Mouse (Mus musculus) forebrain, embryonic 14.5 days (tissue): ENCODE results near the gene Avpi1. TPM values are rescaled to one million over a fixed set of nuclear protein-coding genes. Genes with fewer than 3 reads are reported as not detected.

ENCODE experiments used
- ATAC-seq: fragments of 200-750 bp; cut with Nextera tagmentation; 2 replicates; pipeline ENCODE4 v1.8.0; 2017; ENCODE audit warnings: mild to moderate bottlenecking, moderate library complexity
- DNase-seq: peaks from one replicate; pipeline ENCODE4 v3.0.0-alpha.2; 2015; ENCODE audit warnings: low spot score
- H3K27ac ChIP-seq: fragments of 300-500 bp; sonication (generic); 2 replicates; pipeline ENCODE4 v1.5.1; 2014; ENCODE audit warnings: low read depth, mild to moderate bottlenecking, control low read depth, low read length, moderate library complexity
- H3K27me3 ChIP-seq: fragments of 300-500 bp; sonication (generic); replicated peaks from 2 replicates; pipeline ENCODE4 v1.6.1; 2014; ENCODE audit warnings: low read length, control low read depth, mixed read lengths; ENCODE audit not compliant: control insufficient read depth, insufficient read depth
- H3K36me3 ChIP-seq: fragments of 300-500 bp; sonication (generic); 2 replicates; pipeline ENCODE4 v1.6.1; 2014; ENCODE audit warnings: low read length, control low read depth; ENCODE audit not compliant: control insufficient read depth, insufficient read depth
- H3K4me1 ChIP-seq: fragments of 300-500 bp; sonication (generic); 2 replicates; pipeline ENCODE4 v1.6.1; 2014; ENCODE audit warnings: antibody characterized with exemption, low read length, control low read depth; ENCODE audit not compliant: control insufficient read depth, insufficient read depth
- H3K4me2 ChIP-seq: fragments of 300-500 bp; sonication (generic); 2 replicates; pipeline ENCODE4 v1.6.1; 2014; ENCODE audit warnings: mild to moderate bottlenecking, control low read depth, low read length
- H3K4me3 ChIP-seq: fragments of 300-500 bp; sonication (generic); 2 replicates; pipeline ENCODE4 v1.5.1; 2014; ENCODE audit warnings: low read depth, low read length, control low read depth
- H3K9ac ChIP-seq: fragments of 300-500 bp; sonication (generic); 2 replicates; pipeline ENCODE4 v1.6.1; 2014; ENCODE audit warnings: mild to moderate bottlenecking, low read length, control low read depth, moderate library complexity
- H3K9me3 ChIP-seq: fragments of 300-500 bp; sonication (generic); replicated peaks from 2 replicates; pipeline ENCODE4 v1.6.1; 2016; ENCODE audit warnings: low read length, control low read depth, mixed read lengths; ENCODE audit not compliant: control insufficient read depth
- WGBS: fragments of 180-500 bp; shearing (Covaris S2); extraction: QIAGEN DNeasy Blood & Tissue Kit; methylation state at CpG from one replicate; pipeline ENCODE4 v1.1.7; 2014; 5-methylcytosine and 5-hydroxymethylcytosine counted together
- polyA plus RNA-seq: library from polyadenylated mRNA; unstranded; fragments of >200 nt; fragmentation: Nextera tagmentation; extraction: Ambion mirVana; gene quantifications from 2 replicates; pipeline ENCODE4 v1.2.1, GENCODE M21; 2014

Gene Avpi1
- polyA plus RNA-seq, 1 experiment from 2014 or later: 13.0 TPM

DNA sequence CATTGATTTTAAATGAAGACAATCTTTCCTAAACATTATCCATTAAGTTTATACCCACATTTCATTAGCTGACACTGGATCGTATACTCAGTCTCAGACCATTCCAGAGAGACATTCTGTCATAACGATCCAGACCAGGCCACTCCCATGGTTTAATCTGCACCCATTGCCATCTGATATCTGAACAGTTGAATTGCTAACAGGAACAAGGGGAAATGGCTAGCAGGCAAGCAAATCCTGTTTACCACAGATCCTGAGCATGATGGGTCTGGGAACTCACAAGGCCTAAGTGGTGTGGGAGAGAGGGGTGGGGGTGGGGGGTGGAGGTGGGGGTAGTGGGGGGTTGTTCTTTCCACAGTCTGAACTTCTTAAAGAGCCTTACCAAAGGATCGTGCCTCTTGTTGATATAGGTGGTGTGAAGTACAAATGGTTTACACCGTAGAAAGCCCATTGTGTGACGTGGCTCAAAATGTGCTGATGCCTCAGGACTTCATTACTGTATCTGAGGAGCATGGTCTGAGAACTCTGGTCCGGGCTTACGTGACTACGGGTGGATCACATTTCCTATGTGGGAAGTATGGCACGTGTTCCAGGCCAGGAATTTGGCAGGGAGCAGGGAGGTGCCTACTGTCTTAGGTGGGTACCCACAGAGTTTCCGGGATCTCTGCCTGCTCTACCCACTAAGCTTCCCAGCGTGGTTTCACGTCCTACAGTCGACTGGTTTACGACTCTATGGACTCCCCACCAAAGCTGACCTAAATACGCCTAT lies 9.8 kb upstream of the Avpi1 start:
- Histone ChIP-seq H3K4me1 (no peaks in the 10 kb centered on the region), H3K9ac (no peak overlapping the region), H3K27me3 (no peaks in the 10 kb centered on the region), H3K4me2 (no peak overlapping the region), H3K4me3 (no peak overlapping the region), H3K9me3 (no peaks in the 10 kb centered on the region), H3K36me3 (no peaks in the 10 kb centered on the region), H3K27ac (no peak overlapping the region)
- WGBS: 89% methylated on average over 15 of the region's 15 CpGs
- ATAC-seq (no peak), DNase-seq (no peak)

DNA sequence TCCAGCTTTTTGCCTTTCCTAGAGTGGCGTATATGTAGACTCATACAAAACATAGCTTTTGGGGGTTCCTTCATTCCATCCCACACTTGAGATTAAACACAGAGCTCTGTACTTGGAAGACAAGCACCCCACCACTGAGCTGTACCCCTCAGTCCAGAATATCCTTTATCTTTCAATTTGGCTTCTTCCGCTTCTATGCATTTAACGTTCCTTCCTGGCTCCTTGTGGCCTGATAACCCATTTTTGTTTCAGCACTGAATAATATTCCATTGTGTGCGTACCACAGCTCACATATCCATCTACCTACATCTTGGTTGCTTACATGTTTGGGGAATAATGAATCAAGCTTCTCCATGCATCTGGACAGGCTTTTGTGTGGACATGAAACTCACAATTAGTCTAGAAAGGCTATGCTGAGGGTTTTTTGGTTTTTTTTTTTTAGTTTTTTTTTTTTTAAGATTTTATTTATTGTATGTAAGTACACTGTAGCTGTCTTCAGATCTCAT lies 8.4 kb upstream of the Avpi1 start:
- H3K4me1 ChIP-seq: no peaks in the 10 kb centered on the region
- DNase-seq (no peak), ATAC-seq (no peak)
- H3K27me3 ChIP-seq: no peaks in the 10 kb centered on the region
- H3K9me3 ChIP-seq: no peaks in the 10 kb centered on the region
- WGBS: 93% methylated on average over 4 of the region's 4 CpGs
- no peak overlapping the region for H3K4me2 ChIP-seq
- H3K27ac ChIP-seq: no peak overlapping the region
- no peak overlapping the region for H3K9ac ChIP-seq
- H3K4me3 ChIP-seq: no peak overlapping the region
- no peaks in the 10 kb centered on the region for H3K36me3 ChIP-seq

DNA sequence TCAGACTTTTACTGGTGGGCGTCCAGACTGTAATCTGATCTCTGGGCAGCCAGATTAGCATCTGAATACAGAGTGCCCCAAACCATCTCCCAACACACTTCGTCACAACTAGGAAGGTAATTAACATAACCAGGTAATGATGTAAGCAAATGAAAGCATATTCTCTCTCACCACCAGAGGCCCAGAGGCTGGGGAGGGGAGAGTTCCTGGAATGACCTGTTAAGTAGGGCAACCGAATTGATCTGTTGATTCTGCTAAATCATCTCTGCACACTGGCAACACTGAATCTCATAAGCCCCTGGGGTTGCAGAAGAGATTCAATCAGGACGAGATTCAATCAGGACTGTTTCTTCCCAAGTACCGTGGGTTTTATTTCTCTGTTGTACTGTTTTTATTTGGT lies 7.3 kb upstream of the Avpi1 start:
- Histone ChIP-seq H3K9me3 (no peaks in the 10 kb centered on the region), H3K36me3 (no peaks in the 10 kb centered on the region), H3K27me3 (no peaks in the 10 kb centered on the region), H3K4me1 (no peaks in the 10 kb centered on the region), H3K27ac (no peak overlapping the region), H3K4me3 (no peak overlapping the region), H3K4me2 (no peak overlapping the region), H3K9ac (no peak overlapping the region)
- no peak for DNase-seq
- 12% methylated on average over 5 of the region's 5 CpGs for WGBS
- no peak for ATAC-seq

DNA sequence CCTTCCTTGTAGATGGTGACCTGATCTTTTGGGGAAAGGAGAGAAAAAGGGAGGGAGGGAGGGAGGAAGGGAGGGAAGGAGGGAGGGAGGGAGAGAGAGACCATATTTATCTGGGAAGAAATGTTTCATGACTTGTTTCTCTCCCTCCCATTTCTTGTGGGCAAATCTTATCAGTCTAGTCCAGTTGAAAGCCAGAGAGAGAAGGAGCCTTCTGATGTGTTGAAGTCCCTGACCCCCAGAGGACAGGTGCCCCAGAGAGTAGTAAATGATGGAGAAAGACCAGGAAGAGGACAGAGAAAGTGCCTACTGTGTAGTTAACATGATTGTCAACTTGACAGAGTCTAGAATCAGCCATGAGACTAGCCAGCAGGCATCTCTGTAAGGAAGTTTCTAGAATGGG lies 6.2 kb upstream of the Avpi1 start:
- Histone ChIP-seq H3K27ac (no peak overlapping the region), H3K36me3 (no peaks in the 10 kb centered on the region), H3K4me1 (no peaks in the 10 kb centered on the region), H3K27me3 (no peaks in the 10 kb centered on the region), H3K4me3 (no peak overlapping the region), H3K4me2 (no peak overlapping the region), H3K9ac (no peak overlapping the region), H3K9me3 (no peaks in the 10 kb centered on the region)
- DNase-seq (no peak), ATAC-seq (no peak)

DNA sequence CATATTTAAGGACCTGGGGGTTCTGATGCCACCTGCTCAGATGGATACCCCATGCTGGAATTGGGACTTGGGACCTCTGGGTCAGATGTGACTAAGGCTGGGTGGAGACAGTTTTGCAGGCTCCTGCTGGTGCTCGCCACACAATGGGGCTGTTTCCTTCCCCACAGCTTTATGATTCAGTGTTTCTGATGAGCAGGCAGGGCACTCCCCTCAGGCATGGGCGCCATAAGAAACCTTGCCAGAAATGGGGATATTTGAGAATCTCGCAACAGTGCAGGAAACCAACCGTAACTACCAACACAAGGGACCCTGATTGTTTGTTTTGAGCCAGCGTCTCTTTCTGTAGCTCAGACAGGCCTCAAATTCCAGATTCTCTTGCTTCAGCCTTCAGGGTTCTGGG lies 2.2 kb upstream of the Avpi1 start:
- no peaks in the 10 kb centered on the region for H3K9me3 ChIP-seq

DNA sequence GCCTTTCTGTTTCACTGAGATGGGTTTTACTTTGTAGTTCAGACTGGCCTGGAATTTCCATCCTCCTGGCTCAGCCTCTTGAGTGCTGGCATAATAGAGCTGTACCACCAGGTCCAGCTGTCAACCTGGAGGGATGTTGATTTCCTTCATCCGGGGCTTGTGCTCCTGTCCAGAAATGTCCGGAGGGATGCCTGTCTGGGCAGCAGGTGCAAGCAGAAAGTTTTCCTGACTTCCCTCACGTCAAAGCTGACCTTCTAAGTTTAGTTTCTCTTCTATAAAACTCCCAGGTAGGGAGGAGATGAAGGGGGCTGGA lies 1.4 kb upstream of the Avpi1 start:
- Histone ChIP-seq H3K36me3 (peaks cover under 1% of the 10 kb centered on the region; the same call in 1 of the 2 replicates), H3K4me2 (no peak overlapping the region), H3K4me3 (no peak overlapping the region), H3K27ac (peak overlapping the region; percentile 31; the same call in 1 of the 2 replicates), H3K27me3 (no peaks in the 10 kb centered on the region), H3K4me1 (no peaks in the 10 kb centered on the region), H3K9me3 (no peaks in the 10 kb centered on the region), H3K9ac (no peak overlapping the region)
- DNase-seq: no peak
- ATAC-seq: no peak
- WGBS: 61% methylated on average over 3 of the region's 3 CpGs

More for the DNA sequence above, 2.2 kb upstream of the Avpi1 start:
- no peaks in the 10 kb centered on the region for H3K4me1 ChIP-seq
- H3K4me2 ChIP-seq: no peak overlapping the region
- no peak overlapping the region for H3K4me3 ChIP-seq
- no peak for DNase-seq
- no peak for ATAC-seq
- no peaks in the 10 kb centered on the region for H3K27me3 ChIP-seq
- no peaks in the 10 kb centered on the region for H3K36me3 ChIP-seq
- no peak overlapping the region for H3K9ac ChIP-seq
- H3K27ac ChIP-seq: no peak overlapping the region
- 65% methylated on average over 5 of the region's 5 CpGs for WGBS

DNA sequence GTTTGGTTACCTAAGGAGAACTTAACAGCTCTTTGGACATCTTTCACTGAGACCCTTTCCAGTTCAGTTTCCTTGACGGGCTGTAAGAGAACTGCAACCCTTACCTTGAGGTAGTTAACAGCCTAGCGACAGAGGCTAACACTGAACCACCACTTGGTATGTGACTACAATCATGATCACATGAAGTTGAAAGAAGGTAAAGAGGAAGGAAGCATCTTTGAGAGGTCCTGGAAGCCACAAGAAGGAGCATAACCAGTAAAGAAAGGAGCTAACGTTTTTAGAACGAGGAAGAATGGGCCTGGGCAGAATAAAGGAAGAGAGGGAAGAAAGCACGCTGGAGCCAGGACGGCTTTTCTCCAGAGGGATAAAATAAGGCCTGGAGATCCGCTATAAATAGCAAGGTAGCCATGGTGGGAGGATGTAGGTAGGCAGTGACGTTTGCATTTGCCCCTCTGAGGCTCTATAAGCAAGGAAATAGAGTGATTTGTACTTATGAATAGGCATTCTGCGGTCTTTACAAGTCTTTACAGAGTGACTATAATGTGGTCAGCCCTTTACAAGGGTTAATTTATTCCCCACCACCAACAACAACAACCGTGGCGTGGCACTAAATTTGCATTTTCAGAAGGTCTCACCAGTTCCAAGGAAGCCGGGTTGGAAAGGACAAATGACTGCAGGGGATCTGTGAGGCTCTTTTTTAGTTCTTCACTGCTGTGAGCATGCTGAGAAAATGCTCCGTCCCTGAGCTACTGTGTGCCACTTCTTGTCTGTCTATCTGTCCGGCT lies 842 bp upstream of the Avpi1 start:
- WGBS: 13% methylated on average over 14 of the region's 14 CpGs
- Histone ChIP-seq H3K4me3 (peak overlapping the region; percentile 51), H3K27me3 (no peaks in the 10 kb centered on the region), H3K9me3 (no peaks in the 10 kb centered on the region), H3K9ac (peak overlapping the region; percentile 22; the same call in 1 of the 2 replicates), H3K36me3 (peaks cover 6% of the 10 kb centered on the region; the same call in 1 of the 2 replicates), H3K4me2 (peak overlapping the region; percentile 98), H3K4me1 (no peaks in the 10 kb centered on the region), H3K27ac (peak overlapping the region; percentile 31; the same call in 1 of the 2 replicates)
- ATAC-seq: no peak; the same call in 1 of the 2 replicates
- peak; percentile 11 for DNase-seq

DNA sequence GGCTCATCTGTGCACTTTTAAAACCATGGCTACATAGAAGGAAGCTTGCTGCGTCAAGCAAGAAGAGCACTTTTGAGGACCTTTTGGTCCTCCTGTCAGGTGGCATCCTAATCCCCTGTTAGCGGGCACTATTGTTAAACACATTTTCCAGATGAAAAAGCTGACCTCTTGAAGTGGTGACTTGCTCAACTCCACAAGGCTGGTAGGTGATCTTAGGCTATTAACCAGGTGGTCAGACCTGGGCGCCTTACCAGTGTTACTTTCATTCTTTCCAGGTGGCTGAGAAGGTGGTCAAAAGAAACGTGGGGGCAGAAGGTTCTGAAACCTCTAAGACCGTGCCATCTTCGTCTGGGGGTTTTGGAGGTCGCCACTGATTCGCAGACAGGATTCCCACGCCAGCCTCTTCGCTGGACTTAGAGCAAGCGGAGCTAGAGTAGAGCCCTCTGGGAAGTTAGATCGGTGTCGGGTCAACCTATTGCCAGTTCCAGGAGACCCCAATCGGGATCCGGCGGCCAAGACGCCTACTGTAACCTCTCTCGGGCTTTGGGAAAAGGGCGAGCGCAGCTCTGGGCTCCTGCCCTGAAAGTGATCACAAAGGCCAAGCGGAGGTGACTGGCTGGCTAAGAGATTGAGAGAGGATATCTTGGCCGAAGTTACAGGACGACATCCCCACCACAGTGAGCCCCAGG lies 663 bp downstream of the Avpi1 start:
- Histone ChIP-seq H3K27ac (peak overlapping the region; percentile 41; the same call in 1 of the 2 replicates), H3K4me1 (no peaks in the 10 kb centered on the region), H3K27me3 (no peaks in the 10 kb centered on the region), H3K9ac (peak overlapping the region; percentile 74), H3K9me3 (no peaks in the 10 kb centered on the region), H3K36me3 (peaks cover 18% of the 10 kb centered on the region; the same call in 1 of the 2 replicates), H3K4me2 (peak overlapping the region; percentile 98), H3K4me3 (peak overlapping the region; percentile 51)
- ATAC-seq (no peak), DNase-seq (no peak)
- 4% methylated on average over 23 of the region's 23 CpGs for WGBS
